Comparison of ENCODE assay signal across 9 mouse cellular contexts in genomic region chr14:25701986-25702385, GRCm38 (mm10). TPM values are rescaled to one million over a fixed set of nuclear protein-coding genes. Genes with fewer than 3 reads are reported as not detected.
DNase-seq lines count a peak whose midpoint lies in the region; ATAC-seq lines count a peak whose summit lies in the region.
"Had no signal": no experiment of that assay in that cellular context is flagged by ENCODE, and none has a peak within 500 bp of the region (broad histone marks: within the 10 kb centered on the region; RNA-seq: fewer than 3 reads in every experiment).

No protein-coding gene starts in this region.

- H3K4me1 ChIP-seq in hindbrain, embryonic 14.5 days (replicated peaks; ENCODE audit: control insufficient read depth, insufficient read depth, low read length), result no peaks in the 10 kb centered on the region

- no peak overlapping the region for H3K4me2 ChIP-seq in hindbrain, embryonic 14.5 days (replicated peaks)
- H3K4me2 ChIP-seq: liver, embryonic 13.5 days had no signal

- ATAC-seq in hindbrain, embryonic 14.5 days (ENCODE audit: low FRiP score), result peak; percentile 55; the same call in 1 of the 2 replicates

- no peaks in the 10 kb centered on the region for H3K9me3 ChIP-seq in hindbrain, embryonic 14.5 days (ENCODE audit: control insufficient read depth, low read length)
- H3K9me3 ChIP-seq: liver, embryonic 13.5 days had no signal

- peaks cover 35% of the 10 kb centered on the region for H3K36me3 ChIP-seq in hindbrain, embryonic 14.5 days (replicated peaks; ENCODE audit: control insufficient read depth, insufficient read depth)

- DNase-seq in heart, postnatal 10 days, result peak; percentile 63 to 77
- no peak for DNase-seq in heart, adult 8-10 months (ENCODE audit: low spot score)
- peak; percentile 59 for DNase-seq in thymus, postnatal 14 days
- no peak for DNase-seq in thymus, postnatal 4 days
- peak; percentile 77 for DNase-seq in hindbrain, embryonic 14.5 days (ENCODE audit: low spot score)
- DNase-seq in retina, postnatal 1 day, result peak; percentile 78
- DNase-seq in spleen, postnatal 14 days (ENCODE audit: low spot score in 2 of 2), result no peak
- DNase-seq in left cerebral cortex, adult 18-20 months (ENCODE audit: low spot score in 2 of 2), result no peak
- DNase-seq: liver, embryonic 13.5 days had no signal

- H3K27me3 ChIP-seq in hindbrain, embryonic 14.5 days (ENCODE audit: control insufficient read depth, insufficient read depth, low read length), result no peaks in the 10 kb centered on the region
- H3K27me3 ChIP-seq: liver, embryonic 13.5 days had no signal

- no peak overlapping the region for H3K9ac ChIP-seq in hindbrain, embryonic 14.5 days
- H3K9ac ChIP-seq: liver, embryonic 13.5 days had no signal

- intact Hi-C loops in heart, postnatal 10 days (cut with DNase I), result loop anchor here (5.0 kb wide), 1 partner anchor 1200 kb away; no protein-coding TSS in a partner anchor

- H3K27ac ChIP-seq in hindbrain, embryonic 14.5 days, result no peak overlapping the region
- H3K27ac ChIP-seq: liver, embryonic 13.5 days had no signal

- no peak overlapping the region for H3K4me3 ChIP-seq in hindbrain, embryonic 14.5 days (replicated peaks; ENCODE audit: low read length)
- H3K4me3 ChIP-seq: liver, embryonic 13.5 days had no signal

RNA-seq across cellular contexts. Expression of gene Ppif, which starts 8.0 kb away (rescaled TPM):
- 100 to 1,000 TPM; 248 to 271 TPM for total RNA-seq in heart, postnatal 10 days (2021)
- 100 to 1,000 TPM; 300 to 329 (median 307) TPM for total RNA-seq in heart, adult 8-10 months (2022)
- 29.5 and 31.8 TPM in 2 replicates for polyA plus RNA-seq in hindbrain, embryonic 14.5 days (2014; fragmentation: Nextera tagmentation; extraction: Ambion mirVana)
- total RNA-seq in left cerebral cortex, adult 18-20 months (2021), result 10 to 100 TPM; 25.4 to 25.6 TPM

Comparison
In these comparisons a context has a peak if more than half of its experiments do, and no peak if none do; other contexts are left out.
1. DNase-seq: peak in heart, postnatal 10 days (2 of 2), thymus, postnatal 14 days (single experiment), hindbrain, embryonic 14.5 days (single experiment) and retina, postnatal 1 day (single experiment); none in heart, adult 8-10 months (single experiment), thymus, postnatal 4 days (single experiment), spleen, postnatal 14 days (0 of 2) and left cerebral cortex, adult 18-20 months (0 of 2).
2. RNA of gene Ppif, which starts 8.0 kb away (total RNA-seq): 300 to 329 TPM in heart, adult 8-10 months and 248 to 271 TPM in heart, postnatal 10 days; 25.4 to 25.6 TPM in left cerebral cortex, adult 18-20 months; every median in the first group is over 4 times any median in the second.